Mouse (Mus musculus): ENCODE data around the gene Spaca7. TPM values are rescaled to one million over a fixed set of nuclear protein-coding genes. Genes with fewer than 3 reads are reported as not detected.

Gene Spaca7
- polyA plus RNA-seq (2016; fragmentation: Nextera tagmentation; extraction: Ambion mirVana) = not detected in 2 replicates

DNA sequence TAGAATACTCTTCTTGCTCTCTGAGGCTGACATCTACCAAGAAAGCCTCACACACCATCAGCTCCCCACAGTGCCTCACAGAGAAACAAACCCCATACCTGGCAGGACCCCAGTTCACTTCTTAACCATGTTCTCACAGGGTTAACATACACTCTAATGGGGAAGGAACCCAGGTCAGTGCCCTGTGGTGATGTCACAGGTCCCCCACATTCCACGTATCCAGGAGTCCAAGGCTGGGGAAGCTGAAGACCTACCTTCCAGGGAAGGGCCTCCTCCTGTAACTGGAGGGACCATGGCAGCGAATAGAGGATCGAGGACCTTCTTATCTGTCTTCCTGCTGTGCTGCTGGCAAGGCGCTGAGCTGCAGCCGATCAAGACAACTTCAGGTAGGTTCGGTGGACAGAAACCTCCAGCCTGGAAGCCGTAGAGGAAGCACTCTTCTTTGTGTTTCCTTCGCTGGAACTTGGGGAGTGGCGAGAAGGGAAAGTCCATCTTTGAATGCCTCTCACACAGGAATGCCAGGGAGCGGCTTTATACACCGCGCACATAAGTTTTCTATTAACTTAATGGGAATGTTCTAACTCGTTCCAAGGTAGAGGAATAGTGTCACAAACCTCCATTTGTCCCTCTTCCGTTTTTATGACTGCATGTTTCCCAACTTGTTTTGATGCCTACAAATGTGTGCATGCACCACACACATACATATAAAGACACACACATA lies at the start of gene Spaca7:
Spaca7 (plus strand) TSS at position 216 of the 721 bp plus-strand sequence.
- ATAC-seq (ENCODE audit: insufficient number of reproducible peaks, insufficient read depth, low FRiP score, low TSS enrichment, low read depth) = no peak
- Histone ChIP-seq H3K4me2 (no peak within 1 kb of the TSS), H3K36me3 (no peaks in the 10 kb centered on the region), H3K27ac (no peak within 1 kb of the TSS), H3K9me3 (no peaks in the 10 kb centered on the region), H3K4me1 (replicated peaks) (no peaks in the 10 kb centered on the region), H3K27me3 (peaks cover 16% of the 10 kb centered on the region; the same call in 1 of the 2 replicates), H3K9ac (replicated peaks) (no peak within 1 kb of the TSS), H3K4me3 (replicated peaks) (no peak within 1 kb of the TSS)
- 52% methylated on average over 14 of the region's 14 CpGs for WGBS

DNA sequence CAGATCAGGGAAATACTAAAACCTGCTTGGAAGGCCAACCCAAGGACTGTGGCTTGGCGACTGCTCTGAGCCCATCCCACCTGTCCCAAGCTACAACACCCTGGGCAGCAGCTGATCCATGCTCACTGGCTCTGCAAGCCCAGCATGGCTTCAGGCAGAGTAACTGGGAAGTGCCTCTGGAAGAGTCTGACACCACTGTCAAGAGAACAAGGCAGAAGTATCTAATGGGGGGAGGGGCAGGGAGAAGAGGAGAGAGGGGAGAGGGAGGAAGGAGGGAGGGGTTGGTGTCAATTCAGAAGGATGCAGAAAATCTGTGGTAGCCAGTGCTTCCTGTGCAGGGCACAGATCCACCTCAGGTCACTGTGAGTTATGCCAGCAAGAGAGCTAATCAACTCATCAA lies 48.5 kb upstream of the Spaca7 start:
- H3K4me2 ChIP-seq = no peak overlapping the region
- H3K9ac ChIP-seq (replicated peaks) = no peak overlapping the region
- peaks cover 24% of the 10 kb centered on the region; the same call in 1 of the 2 replicates for H3K27me3 ChIP-seq
- H3K9me3 ChIP-seq = peaks cover 4% of the 10 kb centered on the region; the same call in 1 of the 2 replicates
- H3K4me1 ChIP-seq (replicated peaks) = 0 out of 2 replicates have a peak, but pooled peaks cover 4% of the 10 kb centered on the region
- ATAC-seq (ENCODE audit: insufficient number of reproducible peaks, insufficient read depth, low FRiP score, low TSS enrichment, low read depth) = no peak
- H3K4me3 ChIP-seq (replicated peaks) = no peak overlapping the region
- H3K27ac ChIP-seq = no peak overlapping the region
- WGBS = 31% methylated on average over 1 of the region's 1 CpGs
- H3K36me3 ChIP-seq = no peaks in the 10 kb centered on the region

DNA sequence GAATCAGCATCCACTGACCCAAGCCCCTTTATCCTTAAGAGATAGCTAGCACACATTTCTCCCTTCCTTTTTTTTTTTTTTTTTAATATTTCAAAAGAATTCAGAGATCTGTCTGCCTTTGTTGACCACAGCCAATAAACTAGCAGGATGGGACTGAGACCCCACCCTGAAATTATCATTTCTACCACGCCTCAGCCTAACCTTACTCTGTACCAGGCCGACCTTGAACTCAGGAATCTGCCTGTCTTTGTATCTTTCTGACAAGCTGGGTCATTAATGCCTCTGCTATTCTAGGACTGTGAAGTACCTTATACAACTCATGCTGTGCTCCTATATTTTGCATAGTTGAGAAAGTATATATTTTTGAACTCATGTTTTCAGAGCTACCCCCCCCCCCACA lies 44.2 kb upstream of the Spaca7 start:
- WGBS = 84% methylated on average over 2 of the region's 2 CpGs
- Histone ChIP-seq H3K27me3 (0 out of 2 replicates have a peak, but pooled peaks cover 21% of the 10 kb centered on the region), H3K4me3 (replicated peaks) (no peak overlapping the region), H3K9ac (replicated peaks) (no peak overlapping the region), H3K9me3 (no peaks in the 10 kb centered on the region), H3K4me1 (replicated peaks) (0 out of 2 replicates have a peak, but pooled peaks cover 5% of the 10 kb centered on the region), H3K4me2 (no peak overlapping the region), H3K27ac (no peak overlapping the region), H3K36me3 (no peaks in the 10 kb centered on the region)
- no peak for ATAC-seq (ENCODE audit: insufficient number of reproducible peaks, insufficient read depth, low FRiP score, low TSS enrichment, low read depth)

DNA sequence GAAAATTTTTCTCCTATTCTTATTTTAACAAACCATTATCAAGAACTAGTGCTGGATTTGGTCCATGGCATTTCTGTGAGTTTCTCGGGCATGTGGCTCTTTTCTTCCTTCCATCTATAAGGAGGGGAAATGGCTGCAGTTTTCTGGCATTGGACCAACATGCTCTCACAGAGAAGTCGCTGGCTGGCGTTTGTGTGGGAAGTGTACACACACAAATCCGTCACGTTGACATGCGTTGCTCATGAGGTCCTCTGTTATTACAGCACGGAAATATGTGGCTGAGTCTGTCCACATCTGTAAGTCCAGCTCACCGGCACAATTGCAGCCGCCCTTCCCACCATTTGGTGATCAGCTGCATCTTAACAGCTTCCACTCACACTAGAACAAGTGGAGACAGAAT lies 37.2 kb upstream of the Spaca7 start:
- 74% methylated on average over 9 of the region's 9 CpGs for WGBS
- H3K27ac ChIP-seq = no peak overlapping the region

GRCm38 (mm10) chr8:12536306-12536705 lies 36.5 kb upstream of the Spaca7 start:
- peaks cover 12% of the 10 kb centered on the region; the same call in 1 of the 2 replicates for H3K27me3 ChIP-seq
- H3K9ac ChIP-seq (replicated peaks) = no peak overlapping the region
- H3K4me3 ChIP-seq (replicated peaks) = no peak overlapping the region
- H3K9me3 ChIP-seq = peaks cover 7% of the 10 kb centered on the region; the same call in 1 of the 2 replicates
- no peak for ATAC-seq (ENCODE audit: insufficient number of reproducible peaks, insufficient read depth, low FRiP score, low TSS enrichment, low read depth)
- H3K4me2 ChIP-seq = no peak overlapping the region
- no peaks in the 10 kb centered on the region for H3K4me1 ChIP-seq (replicated peaks)
- no peaks in the 10 kb centered on the region for H3K36me3 ChIP-seq
- 86% methylated on average over 7 of the region's 7 CpGs for WGBS
- H3K27ac ChIP-seq = no peak overlapping the region

More for the DNA sequence above, 37.2 kb upstream of the Spaca7 start:
- Histone ChIP-seq H3K4me1 (replicated peaks) (no peaks in the 10 kb centered on the region), H3K9me3 (peaks cover 7% of the 10 kb centered on the region; the same call in 1 of the 2 replicates), H3K4me3 (replicated peaks) (no peak overlapping the region), H3K9ac (replicated peaks) (no peak overlapping the region), H3K27me3 (peaks cover 10% of the 10 kb centered on the region; the same call in 1 of the 2 replicates), H3K4me2 (no peak overlapping the region), H3K36me3 (no peaks in the 10 kb centered on the region)
- ATAC-seq (ENCODE audit: insufficient number of reproducible peaks, insufficient read depth, low FRiP score, low TSS enrichment, low read depth) = no peak

- H3K27me3 ChIP-seq = peaks cover 73% of the 10 kb centered on the region
- 36% methylated on average over 4 of the region's 4 CpGs for WGBS
- no peak for ATAC-seq (ENCODE audit: insufficient number of reproducible peaks, insufficient read depth, low FRiP score, low TSS enrichment, low read depth)
Observed at GRCm38 (mm10) chr8:12545236-12545635, 27.6 kb upstream of the Spaca7 start.

DNA sequence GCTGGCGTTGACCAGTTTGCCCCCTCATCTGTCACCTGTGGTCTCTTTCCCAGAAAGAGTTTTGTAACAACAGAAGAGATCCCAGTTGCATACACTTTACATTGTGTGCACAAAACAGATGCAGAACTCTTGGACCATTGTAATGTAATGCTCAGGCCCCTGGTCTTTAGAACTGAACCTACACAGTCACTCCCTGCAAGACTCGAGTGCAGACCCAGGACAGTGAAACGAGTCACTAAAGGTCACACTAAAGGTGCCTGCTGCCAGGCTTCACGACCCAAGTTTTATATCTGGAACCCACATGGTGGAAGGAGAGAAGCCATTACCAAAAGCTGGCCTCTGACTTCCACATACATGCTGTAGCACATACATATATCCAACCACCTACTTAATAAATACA lies 27.2 kb upstream of the Spaca7 start:
- Histone ChIP-seq H3K4me3 (replicated peaks) (no peak overlapping the region), H3K9me3 (no peaks in the 10 kb centered on the region), H3K36me3 (no peaks in the 10 kb centered on the region), H3K9ac (replicated peaks) (no peak overlapping the region), H3K4me1 (replicated peaks) (peaks cover 13% of the 10 kb centered on the region), H3K4me2 (no peak overlapping the region), H3K27me3 (peaks cover 69% of the 10 kb centered on the region), H3K27ac (no peak overlapping the region)
- ATAC-seq (ENCODE audit: insufficient number of reproducible peaks, insufficient read depth, low FRiP score, low TSS enrichment, low read depth) = no peak
- 47% methylated on average over 4 of the region's 4 CpGs for WGBS

More at GRCm38 (mm10) chr8:12545236-12545635, 27.6 kb upstream of the Spaca7 start:
- Histone ChIP-seq H3K36me3 (no peaks in the 10 kb centered on the region), H3K9me3 (no peaks in the 10 kb centered on the region), H3K9ac (replicated peaks) (no peak overlapping the region), H3K4me3 (replicated peaks) (no peak overlapping the region), H3K4me1 (replicated peaks) (peaks cover 13% of the 10 kb centered on the region), H3K4me2 (no peak overlapping the region), H3K27ac (no peak overlapping the region)

GRCm38 (mm10) chr8:12547466-12548220 lies 25.2 kb upstream of the Spaca7 start:
- Histone ChIP-seq H3K4me3 (replicated peaks) (no peak overlapping the region), H3K27me3 (peaks cover 58% of the 10 kb centered on the region), H3K4me1 (replicated peaks) (peaks cover 13% of the 10 kb centered on the region), H3K27ac (no peak overlapping the region), H3K9me3 (peaks cover 8% of the 10 kb centered on the region), H3K9ac (replicated peaks) (no peak overlapping the region), H3K4me2 (no peak overlapping the region), H3K36me3 (no peaks in the 10 kb centered on the region)
- 59% methylated on average over 7 of the region's 7 CpGs for WGBS
- ATAC-seq (ENCODE audit: insufficient number of reproducible peaks, insufficient read depth, low FRiP score, low TSS enrichment, low read depth) = 0 out of 2 replicates have a peak, but pooled peaks have one; percentile 10

DNA sequence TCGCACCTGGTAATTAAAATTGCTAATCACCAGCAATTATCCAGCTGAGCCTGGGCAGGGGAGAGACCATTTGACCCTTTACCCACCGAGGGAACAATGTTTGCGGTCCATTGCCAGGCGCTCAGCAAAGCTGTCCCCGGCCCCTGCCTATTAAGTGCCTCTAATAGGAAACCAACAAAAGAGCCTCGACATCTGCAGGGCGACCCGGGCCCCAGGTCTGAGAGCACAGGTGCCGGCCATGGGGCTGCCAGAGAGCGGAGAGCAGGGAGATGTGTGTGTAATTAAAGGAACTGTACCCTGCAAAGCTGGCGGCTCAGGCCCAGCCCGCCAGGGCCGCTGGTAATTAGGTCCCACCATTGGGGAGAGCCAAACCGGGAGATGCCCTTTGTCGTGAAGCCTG lies 24.6 kb upstream of the Spaca7 start:
- WGBS = 3% methylated on average over 15 of the region's 15 CpGs
- H3K27ac ChIP-seq = no peak overlapping the region
- no peak overlapping the region for H3K9ac ChIP-seq (replicated peaks)
- peaks cover 8% of the 10 kb centered on the region for H3K9me3 ChIP-seq
- H3K27me3 ChIP-seq = peaks cover 59% of the 10 kb centered on the region
- H3K4me3 ChIP-seq (replicated peaks) = no peak overlapping the region
- H3K36me3 ChIP-seq = no peaks in the 10 kb centered on the region
- peaks cover 13% of the 10 kb centered on the region for H3K4me1 ChIP-seq (replicated peaks)
- ATAC-seq (ENCODE audit: insufficient number of reproducible peaks, insufficient read depth, low FRiP score, low TSS enrichment, low read depth) = peak; percentile 59; the same call in 1 of the 2 replicates
- H3K4me2 ChIP-seq = no peak overlapping the region

- no peak overlapping the region for H3K9ac ChIP-seq (replicated peaks)
- no peak for ATAC-seq (ENCODE audit: insufficient number of reproducible peaks, insufficient read depth, low FRiP score, low TSS enrichment, low read depth)
- 18% methylated on average over 5 of the region's 5 CpGs for WGBS
- peaks cover 63% of the 10 kb centered on the region for H3K27me3 ChIP-seq
- H3K27ac ChIP-seq = no peak overlapping the region
- H3K4me3 ChIP-seq (replicated peaks) = no peak overlapping the region
- H3K4me2 ChIP-seq = no peak overlapping the region
- peaks cover 8% of the 10 kb centered on the region for H3K9me3 ChIP-seq
- no peaks in the 10 kb centered on the region for H3K36me3 ChIP-seq
- peaks cover 13% of the 10 kb centered on the region for H3K4me1 ChIP-seq (replicated peaks)
Observed at GRCm38 (mm10) chr8:12548680-12549079, 24.1 kb upstream of the Spaca7 start.

DNA sequence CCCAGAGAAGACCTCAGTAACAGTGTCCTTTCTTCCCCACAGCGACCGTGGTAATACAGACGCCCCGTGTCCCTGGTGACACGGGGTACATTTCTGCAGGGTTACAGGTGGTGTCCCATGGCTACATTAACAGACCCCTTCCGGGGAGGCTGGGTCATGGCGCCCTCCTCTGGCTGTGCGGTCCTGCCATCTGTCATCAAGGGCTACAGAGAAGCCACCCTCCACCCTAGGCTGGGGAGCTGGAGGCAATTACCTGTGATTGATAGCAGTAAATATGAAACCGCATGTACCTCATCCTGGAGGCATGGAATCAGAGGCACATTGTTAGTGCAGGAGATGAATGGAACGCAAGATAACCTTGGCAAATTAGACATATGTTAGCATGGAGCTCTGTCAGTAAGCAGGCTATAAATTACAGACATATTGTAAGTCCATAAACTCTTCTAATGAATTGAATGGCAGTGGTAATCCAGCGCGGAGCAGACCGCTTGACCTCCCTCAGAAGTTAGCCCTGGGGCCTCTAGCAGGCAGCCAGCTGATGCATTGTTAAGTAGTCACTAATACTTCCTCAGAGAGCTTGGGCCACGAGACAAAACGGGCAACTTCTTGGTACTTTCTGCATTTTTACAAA lies 17.2 kb upstream of the Spaca7 start:
- Histone ChIP-seq H3K4me2 (no peak overlapping the region), H3K36me3 (no peaks in the 10 kb centered on the region), H3K4me1 (replicated peaks) (peaks cover 8% of the 10 kb centered on the region; the same call in 1 of the 2 replicates), H3K4me3 (replicated peaks) (no peak overlapping the region), H3K27me3 (peaks cover 74% of the 10 kb centered on the region), H3K9ac (replicated peaks) (no peak overlapping the region), H3K9me3 (peaks cover 8% of the 10 kb centered on the region), H3K27ac (no peak overlapping the region)
- 28% methylated on average over 15 of the region's 15 CpGs for WGBS
- ATAC-seq (ENCODE audit: insufficient number of reproducible peaks, insufficient read depth, low FRiP score, low TSS enrichment, low read depth) = no peak

Data from limb, embryonic 12.5 days (tissue).